Mouse (Mus musculus) c-Kit-positive CD71-positive TER-119-positive erythroid progenitor cells, embryonic 14.5 days (primary cell): ENCODE results near the gene Elovl6.

Experiments
- DNase-seq: peaks from one replicate; pipeline ENCODE4 v3.0.0-alpha.2; 2013; ENCODE audit warnings: low spot score

The Elovl6 gene

GRCm38 (mm10) chr3:129541456-129541855 lies 9.3 kb downstream of the Elovl6 start:
- DNase-seq = no peak

- no peak for DNase-seq
These were observed 11.2 kb downstream of the Elovl6 start for GRCm38 (mm10) chr3:129543376-129543775.

- no peak for DNase-seq
These were observed 12.1 kb downstream of the Elovl6 start for GRCm38 (mm10) chr3:129544217-129544616.

- DNase-seq = no peak
These were observed 13.1 kb downstream of the Elovl6 start for GRCm38 (mm10) chr3:129545228-129545627.

- DNase-seq = no peak
These were observed 13.6 kb downstream of the Elovl6 start for GRCm38 (mm10) chr3:129545801-129546200.

- no peak for DNase-seq
These were observed 15.8 kb downstream of the Elovl6 start for GRCm38 (mm10) chr3:129547837-129548435.

- no peak for DNase-seq
These were observed 16.6 kb downstream of the Elovl6 start for GRCm38 (mm10) chr3:129548760-129549159.

GRCm38 (mm10) chr3:129549546-129549945 lies 17.4 kb downstream of the Elovl6 start:
- no peak for DNase-seq

- no peak for DNase-seq
These were observed 19.6 kb downstream of the Elovl6 start for GRCm38 (mm10) chr3:129551581-129552290.

GRCm38 (mm10) chr3:129552370-129552769 lies 20.2 kb downstream of the Elovl6 start:
- no peak for DNase-seq

GRCm38 (mm10) chr3:129553173-129553572 lies 21.0 kb downstream of the Elovl6 start:
- DNase-seq = no peak

- no peak for DNase-seq
These were observed 21.5 kb downstream of the Elovl6 start for GRCm38 (mm10) chr3:129553661-129554060.

GRCm38 (mm10) chr3:129554436-129554835 lies 22.3 kb downstream of the Elovl6 start:
- no peak for DNase-seq

GRCm38 (mm10) chr3:129557048-129557447 lies 24.9 kb downstream of the Elovl6 start:
- no peak for DNase-seq

- no peak for DNase-seq
These were observed 25.4 kb downstream of the Elovl6 start for GRCm38 (mm10) chr3:129557566-129557965.

- DNase-seq = no peak
These were observed 26.1 kb downstream of the Elovl6 start for GRCm38 (mm10) chr3:129558016-129558955.

- no peak for DNase-seq
These were observed 27.9 kb downstream of the Elovl6 start for GRCm38 (mm10) chr3:129560068-129560467.

- DNase-seq = no peak
These were observed 28.9 kb downstream of the Elovl6 start for GRCm38 (mm10) chr3:129561011-129561410.

- DNase-seq = no peak
These were observed 29.7 kb downstream of the Elovl6 start for GRCm38 (mm10) chr3:129561853-129562252.

- DNase-seq = no peak
These were observed 30.3 kb downstream of the Elovl6 start for GRCm38 (mm10) chr3:129562411-129562810.

- no peak for DNase-seq
These were observed 31.7 kb downstream of the Elovl6 start for GRCm38 (mm10) chr3:129563807-129564206.

GRCm38 (mm10) chr3:129564852-129565251 lies 32.7 kb downstream of the Elovl6 start:
- DNase-seq = no peak

- no peak for DNase-seq
These were observed 33.3 kb downstream of the Elovl6 start for GRCm38 (mm10) chr3:129565458-129565857.
